Mouse (Mus musculus): ENCODE measurements around the gene Phlda3. TPM values are rescaled to one million over a fixed set of nuclear protein-coding genes. Genes with fewer than 3 reads are reported as not detected.

The Phlda3 gene
- polyA plus RNA-seq, 1 experiment: 37.2 TPM

GRCm38 (mm10) chr1:135734225-135734937 lies 31.5 kb upstream of the Phlda3 start:
- Histone ChIP-seq H3K27ac (ENCODE audit: insufficient read depth, low read depth, low read length) (peak overlapping the region; percentile 26), H3K4me3 (ENCODE audit: insufficient read depth, low read depth, low read length) (no peak overlapping the region), H3K27me3 (replicated peaks; ENCODE audit: control insufficient read depth, insufficient read depth, low read length) (no peaks in the 10 kb centered on the region), H3K36me3 (ENCODE audit: control insufficient read depth, insufficient read depth, low read length) (no peaks in the 10 kb centered on the region), H3K4me1 (ENCODE audit: control insufficient read depth, insufficient read depth, low read length) (peaks cover 14% of the 10 kb centered on the region)
- DNase-seq: peak; percentile 58
- TF ChIP-seq CTCF (conservative IDR thresholded peaks at IDR 0.05; ENCODE audit: insufficient read depth, insufficient read length, low read depth, low read length): no peak
- no peak for TF ChIP-seq POLR2A (IDR thresholded peaks at IDR 0.05; ENCODE audit: low read depth, low read length)
- 44% methylated on average over 6 of the region's 7 CpGs for WGBS

- DNase-seq: no peak
- Histone ChIP-seq H3K4me1 (ENCODE audit: control insufficient read depth, insufficient read depth, low read length) (peaks cover 14% of the 10 kb centered on the region), H3K4me3 (ENCODE audit: insufficient read depth, low read depth, low read length) (no peak overlapping the region), H3K27ac (ENCODE audit: insufficient read depth, low read depth, low read length) (no peak overlapping the region), H3K27me3 (replicated peaks; ENCODE audit: control insufficient read depth, insufficient read depth, low read length) (no peaks in the 10 kb centered on the region), H3K36me3 (ENCODE audit: control insufficient read depth, insufficient read depth, low read length) (no peaks in the 10 kb centered on the region)
- TF ChIP-seq CTCF (conservative IDR thresholded peaks at IDR 0.05; ENCODE audit: insufficient read depth, insufficient read length, low read depth, low read length) (no peak), POLR2A (IDR thresholded peaks at IDR 0.05; ENCODE audit: low read depth, low read length) (no peak)
- WGBS: 49% methylated on average over 6 of the region's 6 CpGs
Measured at GRCm38 (mm10) chr1:135735460-135735859, 30.5 kb upstream of the Phlda3 start.

- Histone ChIP-seq H3K27ac (ENCODE audit: insufficient read depth, low read depth, low read length) (no peak overlapping the region), H3K4me3 (ENCODE audit: insufficient read depth, low read depth, low read length) (no peak overlapping the region), H3K36me3 (ENCODE audit: control insufficient read depth, insufficient read depth, low read length) (no peaks in the 10 kb centered on the region), H3K4me1 (ENCODE audit: control insufficient read depth, insufficient read depth, low read length) (no peaks in the 10 kb centered on the region), H3K27me3 (replicated peaks; ENCODE audit: control insufficient read depth, insufficient read depth, low read length) (no peaks in the 10 kb centered on the region)
- TF ChIP-seq POLR2A (IDR thresholded peaks at IDR 0.05; ENCODE audit: low read depth, low read length) (no peak), CTCF (conservative IDR thresholded peaks at IDR 0.05; ENCODE audit: insufficient read depth, insufficient read length, low read depth, low read length) (no peak)
- 77% methylated on average over 7 of the region's 7 CpGs for WGBS
- no peak for DNase-seq
Measured at GRCm38 (mm10) chr1:135744987-135745386, 20.9 kb upstream of the Phlda3 start.

- WGBS: 53% methylated on average over 4 of the region's 4 CpGs
- Histone ChIP-seq H3K27ac (ENCODE audit: insufficient read depth, low read depth, low read length) (no peak overlapping the region), H3K36me3 (ENCODE audit: control insufficient read depth, insufficient read depth, low read length) (no peaks in the 10 kb centered on the region), H3K27me3 (replicated peaks; ENCODE audit: control insufficient read depth, insufficient read depth, low read length) (no peaks in the 10 kb centered on the region), H3K4me1 (ENCODE audit: control insufficient read depth, insufficient read depth, low read length) (no peaks in the 10 kb centered on the region), H3K4me3 (ENCODE audit: insufficient read depth, low read depth, low read length) (no peak overlapping the region)
- no peak for DNase-seq
- TF ChIP-seq POLR2A (IDR thresholded peaks at IDR 0.05; ENCODE audit: low read depth, low read length) (no peak), CTCF (conservative IDR thresholded peaks at IDR 0.05; ENCODE audit: insufficient read depth, insufficient read length, low read depth, low read length) (no peak)
Measured at GRCm38 (mm10) chr1:135746248-135746647, 19.7 kb upstream of the Phlda3 start.

GRCm38 (mm10) chr1:135752737-135753348 lies 13.1 kb upstream of the Phlda3 start:
- peak overlapping the region; percentile 8; the same call in 1 of the 2 replicates for H3K27ac ChIP-seq (ENCODE audit: insufficient read depth, low read depth, low read length)
- WGBS: 12% methylated on average over 10 of the region's 10 CpGs
- H3K27me3 ChIP-seq (replicated peaks; ENCODE audit: control insufficient read depth, insufficient read depth, low read length): no peaks in the 10 kb centered on the region
- TF ChIP-seq CTCF (conservative IDR thresholded peaks at IDR 0.05; ENCODE audit: insufficient read depth, insufficient read length, low read depth, low read length): peak; percentile 92
- TF ChIP-seq POLR2A (IDR thresholded peaks at IDR 0.05; ENCODE audit: low read depth, low read length): no peak
- H3K4me1 ChIP-seq (ENCODE audit: control insufficient read depth, insufficient read depth, low read length): no peaks in the 10 kb centered on the region
- H3K36me3 ChIP-seq (ENCODE audit: control insufficient read depth, insufficient read depth, low read length): no peaks in the 10 kb centered on the region
- no peak overlapping the region for H3K4me3 ChIP-seq (ENCODE audit: insufficient read depth, low read depth, low read length)
- DNase-seq: peak; percentile 96

GRCm38 (mm10) chr1:135755287-135755686 lies 10.6 kb upstream of the Phlda3 start:
- DNase-seq: peak; percentile 38
- no peak overlapping the region for H3K27ac ChIP-seq (ENCODE audit: insufficient read depth, low read depth, low read length)
- H3K4me1 ChIP-seq (ENCODE audit: control insufficient read depth, insufficient read depth, low read length): no peaks in the 10 kb centered on the region
- no peaks in the 10 kb centered on the region for H3K36me3 ChIP-seq (ENCODE audit: control insufficient read depth, insufficient read depth, low read length)
- H3K27me3 ChIP-seq (replicated peaks; ENCODE audit: control insufficient read depth, insufficient read depth, low read length): no peaks in the 10 kb centered on the region
- TF ChIP-seq POLR2A (IDR thresholded peaks at IDR 0.05; ENCODE audit: low read depth, low read length) (no peak), CTCF (conservative IDR thresholded peaks at IDR 0.05; ENCODE audit: insufficient read depth, insufficient read length, low read depth, low read length) (no peak)
- WGBS: 55% methylated on average over 9 of the region's 9 CpGs
- H3K4me3 ChIP-seq (ENCODE audit: insufficient read depth, low read depth, low read length): no peak overlapping the region

- Histone ChIP-seq H3K4me1 (ENCODE audit: control insufficient read depth, insufficient read depth, low read length) (no peaks in the 10 kb centered on the region), H3K4me3 (ENCODE audit: insufficient read depth, low read depth, low read length) (no peak overlapping the region), H3K27me3 (replicated peaks; ENCODE audit: control insufficient read depth, insufficient read depth, low read length) (no peaks in the 10 kb centered on the region), H3K36me3 (ENCODE audit: control insufficient read depth, insufficient read depth, low read length) (no peaks in the 10 kb centered on the region), H3K27ac (ENCODE audit: insufficient read depth, low read depth, low read length) (no peak overlapping the region)
- DNase-seq: no peak
- TF ChIP-seq POLR2A (IDR thresholded peaks at IDR 0.05; ENCODE audit: low read depth, low read length) (no peak), CTCF (conservative IDR thresholded peaks at IDR 0.05; ENCODE audit: insufficient read depth, insufficient read length, low read depth, low read length) (no peak)
- WGBS: 80% methylated on average over 3 of the region's 3 CpGs
Measured at GRCm38 (mm10) chr1:135755913-135756312, 10.0 kb upstream of the Phlda3 start.

Measured in kidney, adult 2 months (tissue).